Mouse (Mus musculus): Measurements from ENCODE around the gene Trp53bp2. TPM values are rescaled to one million over a fixed set of nuclear protein-coding genes. Genes with fewer than 3 reads are reported as not detected.

The Trp53bp2 gene
- total RNA-seq, 2 experiments from 2014 or later = 19.6 to 21.6 TPM

DNA sequence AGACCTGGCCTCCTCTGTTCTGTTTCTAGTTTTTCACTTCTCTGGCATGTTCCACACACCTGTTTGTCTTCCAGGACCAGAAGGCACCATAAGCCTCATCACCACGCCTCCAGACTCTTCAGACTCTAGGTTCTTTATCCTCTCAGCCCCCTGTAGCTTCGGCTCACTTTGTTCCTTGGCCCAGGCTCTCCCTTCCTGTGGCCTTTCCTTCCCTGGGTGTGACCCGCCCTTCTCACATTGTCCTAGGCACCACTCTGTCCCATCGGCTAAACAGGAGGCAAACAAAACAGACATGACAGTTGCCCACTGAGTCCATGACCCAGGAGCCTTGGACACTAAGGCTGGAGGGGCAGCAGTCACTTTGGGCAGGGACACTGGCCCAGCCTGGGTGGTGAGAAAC lies 91.3 kb downstream of the Trp53bp2 start:
- no peak for DNase-seq (ENCODE audit: low spot score in 2 of 2)

GRCm38 (mm10) chr1:182500843-182501242 lies 91.9 kb downstream of the Trp53bp2 start:
- no peak for DNase-seq (ENCODE audit: low spot score in 2 of 2)

- DNase-seq (ENCODE audit: low spot score in 2 of 2) = no peak
Measured at GRCm38 (mm10) chr1:182501815-182502405, 92.9 kb downstream of the Trp53bp2 start.

DNA sequence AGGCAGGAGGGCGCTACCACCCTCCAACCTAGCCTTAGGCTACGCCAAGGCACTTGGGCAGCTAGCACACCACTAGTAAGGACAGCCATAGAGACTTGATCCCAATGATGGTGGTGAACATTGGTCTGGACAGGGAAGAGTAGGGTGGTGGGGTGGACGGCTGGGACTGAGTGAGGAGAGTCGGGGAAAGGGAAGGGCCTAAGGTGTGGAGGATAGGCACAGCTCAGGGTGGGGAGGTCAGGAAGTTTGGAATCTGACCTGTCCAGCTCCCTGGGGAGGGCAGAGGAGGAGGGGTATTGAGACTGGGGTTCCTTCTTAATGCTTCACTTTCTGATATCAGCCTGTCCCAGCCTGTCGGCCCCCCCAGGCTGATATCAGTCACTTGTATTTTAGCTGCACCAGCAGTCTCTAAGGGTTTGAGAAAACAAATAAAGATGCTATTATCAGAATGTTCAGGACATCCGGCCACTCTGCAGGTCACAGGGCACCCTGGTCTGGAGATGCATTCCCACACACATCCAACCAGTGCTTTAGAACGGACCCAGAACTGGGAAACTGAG lies 93.6 kb downstream of the Trp53bp2 start:
- no peak for DNase-seq (ENCODE audit: low spot score in 2 of 2)

DNA sequence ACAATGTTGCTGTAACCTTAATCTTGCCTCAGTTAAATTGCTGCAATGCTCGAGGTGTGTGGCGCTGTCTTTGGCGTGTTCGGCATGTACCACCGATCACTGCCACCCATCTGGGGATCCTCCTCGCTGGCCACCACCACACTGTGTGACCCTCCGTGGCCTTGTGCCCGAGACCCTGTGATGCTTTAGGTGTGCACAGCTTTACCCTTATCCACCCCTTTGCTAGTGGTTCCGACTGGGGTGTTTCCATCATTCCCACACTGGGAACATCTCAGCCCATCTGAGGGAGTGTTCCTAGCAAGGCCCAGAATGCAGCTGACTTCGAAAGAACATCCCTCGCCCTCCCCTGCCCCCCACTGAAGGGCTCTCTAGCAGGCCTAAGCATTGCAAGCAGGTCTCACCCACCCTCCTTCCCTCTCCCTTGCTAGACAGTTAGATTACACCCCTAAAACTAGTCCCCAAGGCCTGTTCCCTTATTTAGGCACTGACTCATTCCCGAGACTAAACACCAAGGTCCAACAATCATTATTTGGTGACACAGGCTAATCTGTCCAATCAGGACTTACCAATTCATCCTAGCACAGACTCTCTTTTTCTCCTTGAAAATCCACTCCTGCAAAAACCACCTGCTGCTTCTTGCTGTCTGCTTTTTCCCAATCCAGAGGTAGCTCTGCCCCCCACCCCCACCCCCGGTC lies 94.4 kb downstream of the Trp53bp2 start:
- DNase-seq (ENCODE audit: low spot score in 2 of 2) = no peak

GRCm38 (mm10) chr1:182504223-182504622 lies 95.3 kb downstream of the Trp53bp2 start:
- peak; percentile 42 to 77 for DNase-seq (ENCODE audit: low spot score in 2 of 2)

- no peak for DNase-seq (ENCODE audit: low spot score in 2 of 2)
Measured at GRCm38 (mm10) chr1:182505291-182505690, 96.3 kb downstream of the Trp53bp2 start.

- peak in 1 of 2 experiments; percentile 60 for DNase-seq (ENCODE audit: low spot score in 2 of 2)
Measured at GRCm38 (mm10) chr1:182506229-182506986, 97.4 kb downstream of the Trp53bp2 start.

- DNase-seq (ENCODE audit: low spot score in 2 of 2) = no peak
Measured at GRCm38 (mm10) chr1:182509110-182509797, 100.3 kb downstream of the Trp53bp2 start.

- DNase-seq (ENCODE audit: low spot score in 2 of 2) = no peak
Measured at GRCm38 (mm10) chr1:182511073-182511472, 102.1 kb downstream of the Trp53bp2 start.

DNA sequence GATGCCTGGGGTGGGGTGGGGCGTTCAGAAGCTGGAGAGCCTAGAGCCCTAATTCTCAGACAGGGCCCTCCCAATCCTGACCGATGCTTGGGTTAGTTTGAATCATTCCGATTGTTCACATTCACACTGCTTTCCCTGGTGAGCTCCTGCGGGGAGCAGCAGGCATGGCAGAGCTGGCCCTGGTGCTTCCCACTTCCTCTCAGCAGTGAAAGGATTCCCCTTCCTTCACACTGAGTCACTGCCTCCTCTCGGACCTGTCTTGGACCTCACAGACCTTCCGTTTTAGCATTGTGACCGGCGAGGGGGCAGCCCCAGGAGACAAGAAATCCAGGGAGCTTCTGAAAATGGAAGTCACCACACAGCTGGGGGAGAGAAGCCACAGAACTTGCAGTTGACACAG lies 102.8 kb downstream of the Trp53bp2 start:
- DNase-seq (ENCODE audit: low spot score in 2 of 2) = no peak

Other genes with a start within 250 kb of the Trp53bp2 start
- gene Vmn1r1, start 244.7 kb upstream of the Trp53bp2 start, total RNA-seq (2021) = not detected
- 10 to 100 TPM; 47.5 to 52.7 TPM for gene Degs1, start 126.4 kb upstream of the Trp53bp2 start, total RNA-seq (2021)
- 10 to 100 TPM; 21.1 to 25.4 TPM for gene Fbxo28, start 67.5 kb upstream of the Trp53bp2 start, total RNA-seq (2021)
- 100 to 1,000 TPM; 103 to 106 TPM for gene Capn2, start 108.4 kb downstream of the Trp53bp2 start, total RNA-seq (2021)
- gene Capn8, start 155.8 kb downstream of the Trp53bp2 start, total RNA-seq (2021) = not detected